Mouse (Mus musculus): ENCODE measurements around the gene Adam17.

The Adam17 gene

DNA sequence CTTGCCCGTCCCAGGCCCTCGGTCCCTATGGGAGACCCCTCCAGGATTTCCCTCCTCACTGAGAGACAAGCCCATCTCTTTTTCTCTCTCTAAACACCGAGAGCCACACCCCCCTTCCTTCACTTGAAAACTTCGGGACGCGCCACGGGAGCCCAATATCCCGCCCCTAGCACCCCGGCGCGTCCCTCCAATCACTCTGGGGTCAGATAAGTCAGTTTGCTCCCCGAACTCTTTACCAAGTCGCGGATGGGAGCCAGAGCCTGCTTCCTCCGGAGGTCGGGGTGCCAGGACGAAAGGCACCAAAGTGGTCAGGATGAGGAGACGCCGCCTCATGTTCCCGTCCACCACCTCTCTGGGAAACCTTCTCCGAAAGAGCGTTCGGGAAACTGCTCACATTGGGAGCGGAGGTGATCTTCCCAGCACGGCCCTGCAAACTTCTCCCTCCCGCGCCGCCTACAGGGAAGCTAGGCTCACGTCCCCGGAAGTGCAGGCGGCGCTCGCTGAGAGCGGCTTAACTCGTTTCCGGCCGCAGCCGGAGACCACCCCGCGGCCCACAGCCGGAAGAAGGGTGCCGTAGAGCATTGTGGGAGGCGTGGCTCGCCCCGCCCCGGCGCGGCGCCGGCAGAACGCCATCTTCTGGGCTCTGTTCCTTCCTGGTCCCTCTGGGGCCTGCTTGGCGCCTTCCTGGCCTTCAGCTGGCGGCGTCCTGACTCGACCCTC lies at the start of gene Adam17:
TSS of gene Adam17 (minus strand) at position 533 of the 720 bp plus-strand sequence.
- in situ Hi-C loops (cut with MboI, MseI), result no loop called here

GRCm38 (mm10) chr12:21418621-21419131 lies 45.2 kb upstream of the Adam17 start:
- in situ Hi-C loops (cut with MboI, MseI), result loop anchor here (5.0 kb wide), 2 partner anchors 34 to 41 kb away; no protein-coding TSS in a partner anchor

- in situ Hi-C loops (cut with MboI, MseI), result loop anchor here (5.0 kb wide), 2 partner anchors 34 to 41 kb away; no protein-coding TSS in a partner anchor
Measured at GRCm38 (mm10) chr12:21418083-21418482, 44.7 kb upstream of the Adam17 start.

GRCm38 (mm10) chr12:21417100-21418070 lies 44.0 kb upstream of the Adam17 start, which contains the start of gene Ywhaq:
Gene Ywhaq (minus strand): TSS chr12:21417637.
- in situ Hi-C loops (cut with MboI, MseI), result loop anchor here (5.0 kb wide), 2 partner anchors 35 to 40 kb away; no protein-coding TSS in a partner anchor

GRCm38 (mm10) chr12:21416506-21416905 lies 43.1 kb upstream of the Adam17 start:
- in situ Hi-C loops (cut with MboI, MseI), result loop anchor here (5.0 kb wide), 2 partner anchors 36 to 39 kb away; no protein-coding TSS in a partner anchor

GRCm38 (mm10) chr12:21410620-21411019 lies 37.2 kb upstream of the Adam17 start:
- in situ Hi-C loops (cut with MboI, MseI), result no loop called here

DNA sequence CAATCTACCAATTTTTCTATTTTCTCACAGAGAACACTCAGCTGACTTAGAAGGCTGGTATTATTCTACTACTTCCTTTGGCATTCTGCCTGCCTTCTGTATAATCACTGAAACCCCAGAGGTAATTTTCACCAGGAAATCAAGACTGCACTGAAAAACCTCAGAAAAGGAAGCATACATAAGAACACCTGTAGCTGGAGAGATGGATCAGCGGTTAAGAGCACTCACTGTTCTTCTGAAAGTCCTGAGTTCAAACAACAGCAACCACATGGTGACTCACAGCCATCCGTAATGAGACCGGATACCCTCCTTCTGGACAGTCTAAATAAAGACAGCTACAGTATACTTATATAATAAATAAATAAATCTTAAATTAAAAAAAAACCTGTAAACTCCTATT lies 36.2 kb upstream of the Adam17 start:
- in situ Hi-C loops (cut with MboI, MseI), result no loop called here

GRCm38 (mm10) chr12:21408789-21409367 lies 35.4 kb upstream of the Adam17 start:
- in situ Hi-C loops (cut with MboI, MseI), result no loop called here

DNA sequence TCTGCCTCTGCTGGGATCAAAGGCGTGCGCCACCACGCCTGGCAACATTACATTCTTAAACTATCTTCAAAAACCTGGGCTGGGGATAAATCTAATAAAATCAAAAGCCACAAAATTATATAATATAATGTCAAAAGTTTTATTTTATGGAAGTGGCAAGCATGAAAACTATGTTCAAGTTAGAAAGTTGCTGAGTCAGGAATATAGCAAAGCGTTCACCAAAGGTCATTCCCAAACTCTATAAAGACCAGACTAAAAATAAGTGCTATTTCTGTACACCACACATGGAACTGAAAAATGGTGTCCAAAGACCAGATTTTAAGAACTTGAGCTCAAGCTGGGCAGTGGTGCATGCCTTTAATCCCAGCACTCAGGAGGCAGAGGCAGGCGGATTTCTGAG lies 29.3 kb upstream of the Adam17 start:
- in situ Hi-C loops (cut with MboI, MseI), result loop anchor here in 1 of 2 experiments (5.0 kb wide), 1 partner anchor 75 kb away; no protein-coding TSS in a partner anchor

DNA sequence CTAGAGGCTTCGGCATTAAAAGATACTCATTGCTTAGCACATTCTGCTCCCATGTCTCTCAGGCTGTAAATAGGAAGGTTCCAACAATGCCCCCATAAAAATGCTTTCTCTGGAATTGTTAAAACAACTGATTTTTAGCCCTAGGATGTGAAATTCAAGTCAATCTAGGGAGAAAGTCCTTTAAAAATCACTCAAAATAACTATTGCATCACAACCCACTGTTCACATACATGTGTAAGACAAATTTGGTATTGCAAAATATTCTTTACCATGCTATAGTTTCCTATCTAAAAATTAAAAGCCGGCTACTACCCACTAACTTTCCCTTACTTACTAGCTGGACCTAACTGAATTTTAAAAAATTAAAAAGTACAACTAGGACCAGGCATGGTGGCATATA lies 12.8 kb upstream of the Adam17 start:
- in situ Hi-C loops (cut with MboI, MseI), result no loop called here

- in situ Hi-C loops (cut with MboI, MseI), result loop anchor here in 1 of 2 experiments (5.0 kb wide), 2 partner anchors 38 to 62 kb away; partner anchors contain the start of genes Iah1 and Ywhaq
Measured at GRCm38 (mm10) chr12:21378765-21379346, 5.4 kb upstream of the Adam17 start.

- in situ Hi-C loops (cut with MboI, MseI), result loop anchor here in 1 of 2 experiments (5.0 kb wide), 2 partner anchors 42 to 58 kb away; partner anchors contain the start of genes Iah1 and Ywhaq
Measured at GRCm38 (mm10) chr12:21375376-21376157, 2.1 kb upstream of the Adam17 start.

- in situ Hi-C loops (cut with MboI, MseI), result no loop called here
Measured at GRCm38 (mm10) chr12:21373820-21374475, 516 bp upstream of the Adam17 start.

DNA sequence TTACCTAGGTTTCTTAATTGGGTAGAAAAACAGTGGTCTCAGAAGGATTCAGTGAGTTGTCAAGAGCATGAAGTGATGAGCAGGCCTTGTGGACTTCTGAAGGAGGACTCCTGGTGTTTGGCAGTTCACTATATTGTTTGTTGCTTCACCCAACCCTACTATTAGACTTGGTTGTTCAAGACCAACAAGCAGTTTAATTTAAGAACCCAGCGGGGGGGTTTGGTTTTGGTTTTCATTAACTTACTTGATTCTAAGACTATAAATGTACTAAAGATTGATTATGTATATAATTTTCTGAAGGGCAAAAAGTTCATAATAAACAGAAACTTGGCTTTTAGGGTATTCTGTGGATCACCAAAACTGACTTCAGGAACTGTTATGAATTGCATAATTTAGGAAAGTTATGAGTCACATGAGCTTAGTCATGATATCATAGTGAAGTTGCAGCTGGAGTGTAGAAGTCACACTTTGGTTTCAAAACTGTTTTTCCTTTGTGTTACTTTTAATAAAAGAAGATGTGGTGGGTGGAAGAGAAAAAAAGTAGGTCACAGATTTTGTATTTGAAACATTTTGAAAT lies 3.3 kb downstream of the Adam17 start:
- in situ Hi-C loops (cut with MboI, MseI), result no loop called here

DNA sequence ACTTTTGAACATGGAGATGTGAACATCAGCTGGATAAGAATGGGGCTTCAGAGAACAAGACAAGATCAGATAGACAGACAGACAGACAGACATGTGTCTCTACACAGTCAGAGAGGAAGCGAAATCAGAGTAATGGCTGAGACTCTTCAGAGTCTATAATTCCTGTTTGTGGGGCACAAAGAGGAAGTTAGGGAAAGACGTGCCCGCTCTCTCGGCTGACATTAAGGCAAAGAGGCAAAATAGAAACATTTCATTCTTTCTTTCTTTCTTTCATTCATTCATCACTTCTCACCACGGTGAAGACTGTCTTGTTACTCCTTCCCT lies 4.4 kb downstream of the Adam17 start:
- in situ Hi-C loops (cut with MboI, MseI), result no loop called here

DNA sequence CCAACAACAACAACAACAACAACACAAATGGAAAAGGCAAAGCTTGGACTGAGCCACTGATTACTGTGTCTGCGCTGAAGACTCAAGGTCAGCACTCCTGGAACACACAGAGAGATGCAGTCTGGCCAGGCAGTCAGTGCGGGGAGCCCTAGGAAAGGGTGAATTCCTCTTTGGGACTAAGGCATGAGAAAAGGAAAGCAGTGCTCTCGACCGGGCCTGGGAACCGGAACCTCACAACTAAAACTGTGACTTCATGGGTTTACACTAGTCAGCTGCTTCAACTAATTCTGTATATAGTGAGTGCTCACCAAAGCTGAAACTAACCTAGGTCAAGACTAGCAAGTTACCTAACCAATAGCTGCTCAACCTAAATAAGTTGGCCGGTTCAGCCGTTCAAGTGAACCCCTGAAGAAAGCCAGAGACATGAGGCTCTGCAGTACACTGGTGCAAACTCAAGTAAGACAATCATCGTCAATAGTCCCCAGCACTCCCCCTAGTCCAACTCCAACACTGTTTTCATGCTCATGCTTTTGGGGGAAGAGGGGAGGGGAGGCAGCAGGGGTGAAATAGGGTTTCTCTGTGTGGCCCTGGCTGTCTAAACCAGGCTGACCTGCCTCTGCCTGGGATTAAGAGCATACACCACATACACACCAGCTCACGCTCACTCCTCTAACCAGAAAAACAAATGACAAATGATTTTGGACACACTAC lies 4.9 kb downstream of the Adam17 start:
- in situ Hi-C loops (cut with MboI, MseI), result no loop called here

GRCm38 (mm10) chr12:21364624-21365435 lies 8.6 kb downstream of the Adam17 start:
- in situ Hi-C loops (cut with MboI, MseI), result no loop called here

DNA sequence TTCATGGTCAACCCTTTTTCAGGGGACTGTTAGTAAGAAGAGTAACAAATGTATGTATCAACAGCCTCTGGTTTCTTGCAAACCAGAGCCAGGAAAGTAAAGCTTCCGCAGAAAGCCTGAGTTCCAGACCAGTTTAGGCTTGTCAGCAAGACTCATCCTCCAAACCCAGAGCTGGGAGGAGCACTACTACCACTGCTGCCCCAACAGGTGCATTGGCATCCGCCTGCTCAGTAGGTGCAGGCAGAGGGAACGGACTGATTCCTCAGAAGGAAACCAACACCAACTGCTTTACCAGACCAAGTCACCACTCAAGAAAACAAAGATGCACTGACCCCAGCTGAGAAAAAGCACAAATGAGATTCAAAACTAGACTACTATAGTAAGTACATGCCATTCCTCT lies 10.2 kb downstream of the Adam17 start:
- in situ Hi-C loops (cut with MboI, MseI), result no loop called here
